Mouse (Mus musculus): ENCODE results near the gene Pla2g2d.

The Pla2g2d gene

DNA sequence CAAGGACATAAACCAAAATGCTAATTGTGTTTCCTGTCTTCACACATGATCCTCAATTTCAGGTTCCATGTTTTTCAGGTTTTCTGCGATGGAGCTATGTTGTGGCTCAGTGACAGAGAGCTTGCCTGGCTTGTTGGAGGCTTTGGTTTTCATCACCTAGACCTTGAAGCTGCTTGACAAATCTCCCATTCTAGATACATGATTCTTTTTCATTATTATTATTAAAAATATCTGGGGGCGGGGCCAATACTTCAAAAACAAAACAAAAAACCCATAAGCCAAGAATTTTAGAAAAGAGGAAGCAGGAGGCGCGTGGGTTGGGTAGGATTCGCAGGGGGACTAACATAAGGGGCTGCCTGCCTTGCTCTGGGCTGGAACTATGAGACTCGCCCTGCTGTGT, at the start of gene Pla2g2d:
TSS of gene Pla2g2d (plus strand) at position 301 of the 400 bp plus-strand sequence.
- DNase-seq (ENCODE audit: low spot score in 2 of 2), result no peak

DNA sequence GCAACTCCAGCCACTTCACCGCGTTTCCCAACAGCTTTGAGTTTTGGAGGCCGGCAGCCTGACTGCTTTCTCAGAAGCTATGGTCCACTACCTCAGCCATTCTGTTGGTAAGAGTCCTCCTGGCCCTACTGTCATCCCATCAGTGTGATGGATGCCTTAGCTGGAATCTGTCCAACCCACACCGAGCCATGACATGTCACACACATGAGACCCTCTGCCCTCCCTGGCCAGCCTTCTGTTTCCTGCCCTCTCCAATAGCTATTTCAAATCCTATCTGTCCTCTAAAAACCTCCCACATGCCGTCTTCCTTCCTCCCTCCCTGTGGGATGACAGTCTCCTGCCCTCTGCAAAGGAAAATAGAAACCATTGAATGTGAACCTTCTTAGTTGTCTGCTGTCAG, 49.8 kb upstream of the Pla2g2d start:
- no peak for DNase-seq (ENCODE audit: low spot score in 2 of 2)

DNA sequence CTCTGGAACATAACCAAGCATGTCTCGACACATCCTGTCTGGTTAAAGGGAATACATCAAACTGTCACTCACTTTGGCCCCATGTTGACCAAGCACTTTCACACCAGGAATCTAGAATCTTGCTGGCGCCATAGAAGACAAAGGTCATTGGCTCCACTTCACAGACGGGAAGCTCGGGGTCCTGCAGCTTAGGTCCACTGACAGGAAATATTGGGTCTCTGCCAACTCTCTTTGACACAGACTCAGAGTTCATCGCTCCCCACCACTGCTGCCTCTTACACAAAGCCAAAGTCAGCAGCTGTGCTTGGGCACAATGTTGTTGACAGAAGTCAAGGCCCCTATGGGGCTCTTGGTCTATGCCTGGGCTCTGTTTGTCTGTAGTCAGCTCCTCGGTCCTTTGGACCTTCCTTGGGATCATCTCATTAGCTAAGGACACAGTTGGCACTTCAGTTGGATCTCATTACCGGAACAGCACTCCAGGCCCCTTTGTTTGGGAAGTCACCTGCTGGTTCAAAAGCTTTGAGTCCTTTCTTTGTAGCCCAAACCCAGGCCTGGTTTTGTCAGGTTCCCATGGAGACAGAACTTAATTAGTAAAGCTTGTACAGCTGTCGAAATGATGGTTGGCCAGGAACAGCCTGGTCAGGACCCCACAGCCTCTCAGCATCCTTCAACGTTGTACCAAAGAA, 46.4 kb upstream of the Pla2g2d start:
- no peak for DNase-seq (ENCODE audit: low spot score in 2 of 2)

DNA sequence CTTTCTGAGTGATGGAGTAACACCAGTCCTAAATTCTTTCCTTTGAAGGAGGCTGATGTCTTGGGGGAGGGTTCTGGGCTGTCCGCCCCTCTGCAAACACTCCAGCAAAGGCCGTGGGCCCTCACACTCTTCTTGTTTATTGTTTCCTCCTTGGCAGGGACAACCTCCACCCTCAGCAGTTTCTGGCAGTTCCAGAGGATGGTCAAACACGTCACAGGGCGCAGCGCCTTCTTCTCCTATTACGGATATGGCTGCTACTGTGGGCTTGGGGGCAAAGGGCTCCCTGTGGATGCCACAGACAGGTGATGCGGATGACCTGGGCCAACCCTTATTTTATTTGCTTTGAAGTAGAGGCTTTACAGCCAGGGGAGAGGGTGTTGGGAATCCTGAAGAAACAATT, 41.4 kb upstream of the Pla2g2d start:
- DNase-seq (ENCODE audit: low spot score in 2 of 2), result no peak

DNA sequence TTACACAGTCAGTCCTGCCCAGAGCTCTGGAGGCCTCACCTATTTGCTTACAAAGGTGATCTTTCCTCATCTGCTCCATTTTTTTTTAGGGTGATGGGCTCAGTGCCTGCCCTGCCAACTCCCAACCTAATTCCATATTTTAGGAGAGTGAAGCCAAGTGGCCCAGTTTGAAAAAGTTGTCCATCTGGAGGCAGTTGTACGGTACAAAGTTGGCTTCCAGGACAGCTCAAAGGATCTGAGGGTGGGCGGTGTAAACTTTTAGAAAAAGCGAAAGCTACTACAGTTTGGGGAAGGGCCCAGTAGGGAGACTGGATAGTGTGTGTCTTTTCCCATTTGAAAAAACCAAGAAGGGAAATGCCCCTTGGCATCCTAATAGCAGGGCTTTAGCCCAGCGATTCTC, 40.7 kb upstream of the Pla2g2d start:
- no peak for DNase-seq (ENCODE audit: low spot score in 2 of 2)

DNA sequence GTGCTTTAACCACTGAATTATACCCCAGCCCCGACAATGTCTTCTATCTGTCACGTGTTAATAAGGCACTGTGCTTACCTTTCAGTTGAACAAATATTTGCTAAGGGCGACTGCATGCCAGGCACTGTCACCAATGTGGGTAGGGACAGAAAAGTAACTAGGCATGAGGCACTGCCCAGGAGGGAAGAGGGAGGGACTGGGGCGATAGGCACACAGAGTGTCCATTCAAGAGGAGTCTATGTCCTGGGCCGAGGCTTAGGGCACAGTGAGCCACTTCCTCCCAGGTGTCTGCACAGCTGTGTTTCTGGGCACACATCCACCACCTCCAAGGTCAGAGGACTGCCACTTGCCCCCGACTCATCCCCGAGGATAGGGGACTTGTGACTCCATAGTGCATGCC, 38.5 kb upstream of the Pla2g2d start, which contains the start of gene Ubxn10:
TSS of gene Ubxn10 (minus strand) at position 137 of the 400 bp plus-strand sequence.
- no peak for DNase-seq (ENCODE audit: low spot score in 2 of 2)

DNA sequence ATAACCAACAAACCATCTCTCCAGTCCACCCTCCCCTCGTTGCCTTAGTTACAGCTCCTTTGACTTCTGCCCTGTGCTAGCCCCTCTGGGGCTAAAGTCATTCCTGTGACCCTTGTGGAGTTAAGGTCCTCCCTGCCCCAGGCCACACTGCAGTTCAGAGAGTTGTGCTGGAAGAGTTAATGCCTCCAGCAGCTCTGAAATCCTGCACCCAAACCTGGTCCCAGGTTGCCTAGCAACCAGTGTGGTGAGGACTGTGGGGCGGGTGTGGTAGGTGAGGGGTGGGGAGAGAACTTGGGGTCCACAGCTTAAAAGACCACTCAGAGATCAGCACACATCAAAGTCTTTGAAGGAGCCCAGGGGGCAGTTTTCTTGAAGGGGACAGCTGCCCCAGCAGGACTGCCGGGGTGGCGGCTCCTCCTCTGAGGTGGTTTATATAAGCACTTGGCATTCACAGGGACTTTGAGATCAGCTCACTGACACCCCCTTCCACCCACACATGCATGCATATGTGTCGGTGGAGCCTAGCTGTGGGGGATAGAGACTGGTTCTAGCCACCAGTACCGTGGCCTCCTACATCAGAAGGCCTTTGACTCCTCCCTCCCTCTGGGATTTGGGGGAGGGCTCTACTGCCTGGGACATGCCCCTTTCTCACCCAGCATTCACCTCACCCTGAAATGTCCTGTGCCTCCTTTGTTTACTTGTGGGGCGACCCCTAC, 36.2 kb upstream of the Pla2g2d start:
- DNase-seq (ENCODE audit: low spot score in 2 of 2), result no peak

DNA sequence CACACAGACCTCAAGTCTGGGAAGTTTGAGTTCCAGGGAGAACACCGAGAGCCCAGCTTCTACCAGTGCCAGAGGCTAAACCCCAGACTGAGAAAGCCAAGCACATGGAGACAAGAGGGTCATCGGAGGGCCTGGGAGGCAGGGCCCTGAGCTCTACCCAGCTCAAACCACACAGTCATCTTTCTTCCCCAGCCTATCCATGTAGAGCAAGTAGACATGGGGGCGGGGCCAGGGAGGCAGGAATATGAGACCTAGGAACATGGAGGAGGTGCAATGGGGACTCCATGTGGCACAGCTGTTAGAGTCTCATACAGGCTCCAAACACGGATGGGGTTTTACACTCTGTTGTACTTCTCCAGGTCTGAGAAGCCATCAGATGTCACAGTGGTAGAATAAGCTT, 29.7 kb upstream of the Pla2g2d start:
- no peak for DNase-seq (ENCODE audit: low spot score in 2 of 2)

DNA sequence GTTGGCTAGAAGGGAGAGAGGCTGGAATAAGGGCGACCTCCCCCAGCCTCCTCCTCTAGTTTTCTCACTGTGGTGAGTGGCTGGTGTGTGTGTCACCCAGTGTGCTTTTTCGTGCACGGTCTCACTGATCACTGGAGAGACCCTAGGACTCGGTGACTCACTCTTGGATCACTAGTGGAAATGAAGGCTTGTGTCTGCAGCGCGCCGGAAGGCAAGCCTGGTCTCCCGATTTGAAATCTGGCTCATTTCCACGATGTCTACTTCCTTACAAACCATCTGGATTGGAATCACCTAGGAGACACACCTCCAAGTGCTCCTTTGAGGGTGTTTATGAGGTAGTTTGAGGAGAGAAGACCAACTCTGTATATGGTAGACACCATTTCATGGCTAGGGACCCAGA, 28.7 kb upstream of the Pla2g2d start:
- DNase-seq (ENCODE audit: low spot score in 2 of 2), result no peak

DNA sequence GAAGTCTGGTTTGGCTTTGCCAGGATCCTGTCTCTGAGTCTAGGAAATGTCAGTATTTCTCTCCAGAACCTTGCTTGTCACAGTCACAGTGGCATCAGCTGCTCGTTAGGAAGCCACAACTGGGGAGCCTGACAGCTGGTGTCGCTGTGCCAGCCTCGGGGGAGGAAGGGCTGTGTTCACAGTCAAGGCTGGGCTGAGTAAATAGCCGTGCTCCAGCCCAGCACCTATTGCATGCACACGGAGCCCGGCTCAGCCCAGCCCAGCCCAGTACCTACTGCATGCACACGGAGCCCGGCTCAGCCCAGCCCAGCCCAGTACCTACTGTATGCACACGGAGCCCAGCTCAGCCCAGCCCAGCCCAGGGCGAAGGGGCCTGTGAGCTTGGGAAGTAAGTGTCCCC, 27.7 kb upstream of the Pla2g2d start:
- no peak for DNase-seq (ENCODE audit: low spot score in 2 of 2)

DNA sequence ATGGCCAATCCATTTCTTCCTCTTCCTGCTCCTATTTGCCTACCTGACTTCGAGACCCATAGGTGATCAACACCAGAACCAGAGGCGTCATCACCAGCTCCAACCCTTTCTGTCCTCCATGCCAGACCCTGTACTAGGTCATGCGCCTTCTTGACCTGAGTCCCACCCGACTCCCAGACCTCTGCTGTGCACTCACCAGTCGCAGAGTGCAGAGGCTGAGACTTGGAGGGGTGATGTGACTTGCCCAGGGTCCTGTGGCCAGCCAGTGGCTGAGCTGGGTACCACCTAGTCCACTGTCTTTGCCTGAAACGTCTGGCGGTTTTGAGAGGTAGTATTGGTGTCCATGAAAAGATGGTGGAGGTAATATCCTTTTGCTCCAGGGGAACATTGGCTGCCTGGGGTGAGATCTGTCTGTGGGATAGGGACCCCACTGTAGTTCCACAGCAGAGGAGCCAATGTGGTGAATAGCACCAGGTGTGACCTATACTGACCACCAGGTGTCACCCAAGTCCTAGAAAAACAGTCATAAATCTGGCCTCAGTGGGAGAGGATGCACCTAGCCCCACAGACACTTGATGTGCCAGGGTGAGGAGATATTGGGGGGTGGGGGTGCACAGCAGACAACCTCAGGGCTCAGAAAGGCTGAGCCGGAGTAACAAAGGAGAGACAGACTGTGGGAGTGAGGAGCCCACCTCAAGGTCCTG, 27.0 kb upstream of the Pla2g2d start:
- no peak for DNase-seq (ENCODE audit: low spot score in 2 of 2)

DNA sequence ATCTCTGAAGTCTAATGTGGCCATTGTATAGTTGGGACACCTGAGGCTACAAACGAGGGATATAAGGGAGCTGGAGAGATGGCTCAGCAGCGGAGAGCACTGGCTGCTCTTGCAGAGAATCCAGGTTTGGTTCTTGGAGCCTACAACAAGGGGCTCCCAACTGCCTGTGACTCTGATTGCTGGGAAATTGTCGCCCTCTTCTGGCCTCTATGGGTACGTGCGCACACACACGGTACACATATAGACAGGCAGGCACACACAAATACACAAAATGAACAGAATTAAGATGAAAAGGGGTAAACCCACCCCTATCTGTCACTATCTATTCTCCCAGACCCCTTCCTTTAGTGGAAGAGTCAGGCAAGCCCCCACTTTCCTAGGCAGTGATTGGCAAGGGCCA, 22.9 kb upstream of the Pla2g2d start:
- no peak for DNase-seq (ENCODE audit: low spot score in 2 of 2)

DNA sequence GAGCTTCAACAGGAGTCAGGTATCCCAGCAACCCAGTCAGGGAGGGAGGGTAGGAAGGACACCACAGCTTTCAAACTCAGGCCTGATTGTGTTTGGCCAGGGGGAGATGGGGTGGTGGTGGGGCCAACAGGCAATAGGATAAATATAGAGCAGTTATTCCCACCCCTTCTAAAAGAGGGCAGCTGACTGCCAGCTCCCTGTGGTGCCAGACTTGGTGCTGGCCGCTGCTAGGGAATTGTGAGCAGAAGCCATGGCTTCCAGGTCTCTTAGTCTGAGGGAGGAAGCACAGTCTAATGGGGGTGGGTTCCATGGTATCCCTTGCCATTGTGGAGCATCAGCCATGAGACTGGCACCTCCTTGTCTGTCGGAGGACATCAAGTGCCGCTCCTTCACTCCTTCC, 21.9 kb upstream of the Pla2g2d start:
- no peak for DNase-seq (ENCODE audit: low spot score in 2 of 2)

DNA sequence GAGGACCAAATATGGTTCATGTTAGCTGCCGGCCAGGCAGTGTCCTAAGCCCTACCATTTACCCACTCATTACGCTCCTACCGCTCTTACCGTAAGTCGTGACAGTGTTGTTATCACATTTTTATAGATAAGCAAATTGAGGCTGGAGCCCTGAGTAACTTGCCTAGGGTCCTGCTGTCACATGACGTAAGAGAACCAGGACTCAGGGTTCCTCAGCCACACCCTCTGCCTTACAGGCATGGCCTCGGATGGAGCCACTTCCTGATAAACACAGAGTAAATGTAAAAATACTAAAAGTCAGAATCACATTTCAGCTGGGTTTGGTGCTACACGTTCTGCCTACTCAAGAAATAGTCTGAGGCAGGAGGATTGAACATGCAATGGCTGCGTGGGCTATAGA, 21.1 kb upstream of the Pla2g2d start:
- no peak for DNase-seq (ENCODE audit: low spot score in 2 of 2)

DNA sequence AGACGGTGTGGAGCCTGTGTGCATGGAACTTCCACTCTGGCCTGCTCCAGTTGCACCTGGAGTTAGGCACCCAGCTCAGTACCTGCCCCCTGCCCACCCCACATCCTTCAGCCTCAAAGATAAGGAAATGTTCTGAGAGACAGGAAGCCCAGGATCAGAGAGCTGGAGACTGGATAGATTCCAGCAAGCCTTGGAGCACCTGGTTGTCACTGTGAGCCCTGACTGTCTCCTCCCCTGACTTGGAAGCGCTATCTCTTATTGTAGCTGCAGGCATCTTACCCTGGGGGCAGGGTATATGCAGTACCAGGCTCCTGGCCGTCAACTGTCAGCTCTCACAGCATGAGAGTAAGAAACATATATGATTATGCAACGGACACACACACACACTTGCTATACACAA, 20.1 kb upstream of the Pla2g2d start:
- DNase-seq (ENCODE audit: low spot score in 2 of 2), result no peak

DNA sequence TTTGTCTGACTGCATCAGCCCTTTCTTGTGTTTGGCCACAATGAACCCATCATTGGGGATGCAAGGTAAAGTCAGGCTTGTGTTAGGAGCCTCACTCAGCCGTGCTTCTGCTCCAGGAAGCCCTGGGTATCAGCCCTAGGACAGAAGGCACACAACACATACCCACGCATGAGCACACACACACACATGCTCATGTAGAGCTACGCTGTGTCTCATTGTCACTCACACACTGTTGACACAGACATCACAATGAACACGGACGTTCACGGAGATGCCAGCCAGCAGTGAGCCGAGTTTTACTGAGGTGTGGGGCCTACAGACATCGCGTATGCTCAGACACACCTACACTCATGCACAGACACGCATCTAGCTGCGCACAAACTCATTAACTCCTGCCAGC, 19.6 kb upstream of the Pla2g2d start:
- DNase-seq (ENCODE audit: low spot score in 2 of 2), result no peak

DNA sequence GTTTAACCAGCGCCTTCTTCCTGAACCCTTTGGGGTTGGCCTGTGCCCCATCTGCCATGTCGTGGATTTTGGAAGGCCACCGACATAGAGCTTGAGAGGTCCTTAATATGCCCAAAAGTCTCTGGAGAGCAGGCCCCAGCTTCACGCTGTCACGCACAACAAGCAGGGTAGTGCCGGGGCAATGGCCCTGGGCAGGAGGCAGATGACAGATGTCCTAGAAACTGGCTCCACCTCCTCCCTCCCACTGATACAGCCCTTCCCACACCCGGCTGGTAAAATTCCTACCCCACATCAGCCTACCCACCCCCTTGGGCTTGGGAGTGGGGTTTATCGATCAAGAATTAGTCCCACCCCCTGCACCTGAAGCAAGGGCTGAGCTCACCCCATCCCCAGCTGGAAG, 18.1 kb upstream of the Pla2g2d start, which contains the start of gene Pla2g2f:
TSS of gene Pla2g2f (minus strand) at position 211 of the 400 bp plus-strand sequence.
- no peak for DNase-seq (ENCODE audit: low spot score in 2 of 2)

DNA sequence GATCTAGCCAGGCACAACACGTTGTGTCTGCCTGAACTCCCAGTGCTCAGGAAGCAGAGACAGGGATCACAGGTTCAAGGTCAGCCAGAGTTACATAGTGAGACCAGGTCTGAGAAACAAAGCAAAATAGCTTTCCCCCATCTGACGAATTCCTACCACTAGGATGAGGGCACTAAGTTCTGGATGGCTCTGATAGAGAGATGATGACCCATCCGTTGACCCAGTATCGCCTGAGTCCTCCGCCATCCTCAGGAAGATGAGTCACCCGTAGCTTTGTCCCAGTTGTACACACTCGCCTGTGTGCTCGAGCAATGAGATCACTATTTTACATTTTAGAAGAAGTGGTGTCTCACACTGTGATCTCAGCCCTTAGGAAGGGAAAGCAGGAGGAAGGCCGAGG, 13.3 kb upstream of the Pla2g2d start:
- DNase-seq (ENCODE audit: low spot score in 2 of 2), result no peak

DNA sequence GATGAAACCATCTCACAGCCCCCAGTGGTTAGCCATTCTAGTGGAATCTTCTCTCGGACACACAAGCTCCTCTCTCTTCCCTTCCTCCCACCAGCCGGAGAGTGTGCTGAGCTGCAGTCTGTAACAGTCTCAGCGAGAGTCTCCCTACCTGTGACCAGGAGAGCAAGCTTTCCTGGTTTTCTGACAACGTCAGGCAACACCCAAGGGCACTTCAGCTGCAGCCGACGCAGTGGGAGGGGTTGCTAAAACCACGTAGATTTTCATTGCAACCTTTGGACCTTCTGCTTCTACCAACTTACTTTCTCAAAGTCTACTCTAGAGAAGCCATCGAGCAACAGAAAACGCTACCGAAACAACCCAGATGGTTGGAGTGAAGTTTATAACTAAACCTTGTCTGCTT, 3.6 kb upstream of the Pla2g2d start:
- DNase-seq (ENCODE audit: low spot score in 2 of 2), result no peak

DNA sequence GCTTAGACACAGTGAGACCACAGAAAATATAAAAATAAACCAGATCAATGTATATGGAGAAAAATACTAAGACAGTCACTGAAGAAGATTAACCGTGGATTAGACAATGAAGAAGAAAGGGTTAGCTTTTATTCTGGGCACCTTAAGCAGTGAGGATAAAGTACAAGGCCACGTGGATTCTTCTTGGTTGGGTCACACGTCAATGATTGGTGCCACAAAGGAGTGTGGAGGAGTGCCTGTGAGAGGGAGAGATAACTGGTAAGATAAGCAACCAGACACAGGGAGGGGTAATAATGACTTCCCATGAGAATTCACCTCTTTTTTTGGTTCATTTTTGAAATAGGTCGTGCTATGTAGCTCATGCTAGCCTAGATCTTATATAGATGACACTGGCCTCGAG, 3.1 kb upstream of the Pla2g2d start:
- no peak for DNase-seq (ENCODE audit: low spot score in 2 of 2)

DNA sequence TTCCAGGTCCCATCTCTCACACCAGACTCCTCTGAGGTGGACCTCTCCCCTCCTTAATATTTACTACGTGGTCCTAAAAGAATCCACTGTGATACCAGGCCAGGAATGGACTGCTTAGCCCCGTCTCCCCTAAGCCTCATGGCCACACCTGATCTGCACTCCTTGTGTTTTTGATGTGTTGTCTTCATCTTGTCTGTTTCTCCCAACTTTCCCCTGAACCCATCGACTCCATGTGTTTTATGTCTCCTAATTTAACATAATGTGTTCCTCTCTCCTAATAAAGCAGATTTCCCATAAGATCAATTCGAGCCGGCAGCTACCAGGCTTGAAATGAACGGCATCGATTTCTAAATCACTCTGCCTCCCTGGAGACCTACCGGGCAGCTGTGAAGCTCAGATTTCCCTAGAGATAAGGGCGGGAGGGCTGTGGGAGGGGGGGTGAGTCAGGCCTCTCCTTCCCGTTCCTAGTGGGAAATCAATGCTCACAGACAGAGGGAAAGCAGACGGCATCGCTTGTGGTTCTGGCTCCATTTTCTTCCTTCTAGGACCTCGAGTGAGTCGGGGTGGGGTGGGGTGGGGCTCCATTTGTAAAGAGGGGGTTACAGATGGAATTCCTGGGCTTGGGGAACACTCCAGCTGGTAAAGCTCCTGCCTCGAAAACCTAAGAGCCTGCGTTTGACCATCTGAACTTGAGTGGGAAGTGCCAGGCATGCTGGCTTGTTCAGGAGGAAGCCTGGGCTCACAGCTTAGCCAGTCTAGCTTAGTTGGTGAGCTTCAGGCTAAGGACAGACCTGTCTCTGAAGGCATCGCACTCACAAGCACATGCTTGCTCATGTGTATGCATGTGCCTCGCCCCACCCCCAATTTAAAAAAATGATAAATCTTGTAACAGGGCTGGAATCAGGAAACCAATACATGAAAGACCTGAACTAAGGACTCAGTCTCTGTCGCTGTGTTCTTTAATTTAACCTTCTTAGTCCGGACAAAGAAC, 2.2 kb downstream of the Pla2g2d start:
- no peak for DNase-seq (ENCODE audit: low spot score in 2 of 2)

DNA sequence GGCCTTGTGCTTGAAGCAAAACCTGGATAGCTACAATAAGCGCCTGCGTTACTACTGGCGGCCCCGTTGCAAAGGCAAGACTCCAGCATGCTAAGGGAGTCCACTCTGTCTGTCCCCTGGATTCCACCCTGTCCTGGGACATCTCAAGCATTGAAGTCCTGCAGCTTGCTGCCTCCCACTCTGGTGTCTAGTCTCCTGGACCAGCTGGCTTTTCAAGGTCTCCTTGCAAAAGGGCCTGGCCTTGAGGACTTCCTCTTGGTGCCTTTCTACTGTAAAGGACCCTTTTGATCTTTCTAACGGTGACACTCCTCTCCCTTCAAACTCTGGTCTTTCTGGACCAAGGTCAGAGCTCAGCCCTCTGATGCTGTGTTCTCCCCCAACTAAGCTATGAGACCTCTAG, 4.8 kb downstream of the Pla2g2d start:
- DNase-seq (ENCODE audit: low spot score in 2 of 2), result no peak
